8 mouse cellular contexts compared by ENCODE assay signal in the genomic region with DNA sequence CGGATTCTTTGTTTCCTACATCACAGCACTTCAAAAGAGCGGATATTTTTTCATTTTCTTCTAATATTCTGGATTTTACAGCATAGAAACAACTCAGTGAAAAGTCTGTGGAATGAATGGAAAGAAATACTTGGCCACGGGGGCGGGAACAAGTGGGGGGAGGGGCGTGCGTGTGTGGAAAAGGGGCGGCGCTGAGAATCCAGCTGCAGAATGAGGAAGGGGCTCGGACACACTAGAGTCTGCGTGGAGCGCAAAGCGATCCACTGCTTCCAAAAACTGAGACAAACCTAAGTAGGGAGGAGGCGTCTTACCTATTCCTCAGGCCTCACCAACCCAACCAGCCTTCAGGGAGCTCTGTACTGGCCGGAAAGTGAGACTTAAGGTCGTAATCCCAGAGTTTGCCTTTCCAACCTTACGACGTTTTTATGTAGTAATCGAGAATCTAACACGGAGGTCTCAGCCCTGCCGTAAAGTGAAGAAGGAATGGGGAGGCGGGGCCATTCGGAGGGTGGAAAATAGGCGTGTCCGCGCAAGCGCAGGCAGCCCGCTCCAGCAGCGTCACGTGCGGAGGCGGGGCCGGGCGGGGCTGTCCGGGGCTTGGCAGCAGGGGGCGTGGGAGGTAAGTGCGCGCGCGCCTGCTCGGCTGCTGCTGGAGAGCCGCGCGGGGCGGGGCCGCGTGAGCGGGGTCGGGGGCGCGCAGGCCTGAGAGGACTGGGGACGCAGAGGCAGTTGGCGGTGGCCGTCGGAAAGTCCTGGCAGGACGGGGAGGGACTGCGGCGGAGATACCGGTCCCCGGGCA. TPM values are rescaled to one million over a fixed set of nuclear protein-coding genes. Genes with fewer than 3 reads are reported as not detected.
A peak's percentile ranks its signal among the peaks of the same experiment; 100 is the strongest.
DNase-seq lines count a peak whose midpoint lies in the region; ATAC-seq lines count a peak whose summit lies in the region.

A gene (minus strand): TSS at position 444 of the 799 bp plus-strand sequence.
A gene (plus strand): TSS at position 630 of the 799 bp plus-strand sequence.

- H3K4me3 ChIP-seq in brown adipose tissue, adult 24 weeks (ENCODE audit: insufficient read depth, low read depth, low read length), result peak within 1 kb of the TSS; percentile 99
- peak within 1 kb of the TSS; percentile 75 for H3K4me3 ChIP-seq in heart, embryonic 13.5 days
- H3K4me3 ChIP-seq in liver, embryonic 12.5 days, result peak within 1 kb of the TSS; percentile 86
- peak within 1 kb of the TSS; percentile 93 for H3K4me3 ChIP-seq in stomach, embryonic 15.5 days (replicated peaks)

- peak within 1 kb of the TSS; percentile 91 for H3K9ac ChIP-seq in heart, embryonic 13.5 days
- H3K9ac ChIP-seq in liver, embryonic 12.5 days, result peak within 1 kb of the TSS; percentile 81
- H3K9ac ChIP-seq in stomach, embryonic 15.5 days, result peak within 1 kb of the TSS; percentile 59

- no peaks in the 10 kb centered on the region for H3K27me3 ChIP-seq in heart, embryonic 13.5 days (replicated peaks)
- no peaks in the 10 kb centered on the region for H3K27me3 ChIP-seq in liver, embryonic 12.5 days (replicated peaks)
- H3K27me3 ChIP-seq in stomach, embryonic 15.5 days (replicated peaks), result no peaks in the 10 kb centered on the region

- H3K4me2 ChIP-seq in heart, embryonic 13.5 days, result peak within 1 kb of the TSS; percentile 82
- H3K4me2 ChIP-seq in liver, embryonic 12.5 days, result peak within 1 kb of the TSS; percentile 90
- H3K4me2 ChIP-seq in stomach, embryonic 15.5 days, result peak within 1 kb of the TSS; percentile 82

- DNase-seq in CD4-positive, CD25-positive, alpha-beta regulatory T cell, adult 2 months (ENCODE audit: low read depth, low spot score), result peak; percentile 99
- peak; percentile 93 for DNase-seq in fat pad, adult 2 months (ENCODE audit: extremely low read depth, low read depth, low spot score)
- peak; percentile 100 for DNase-seq in kidney, postnatal 10 days
- DNase-seq in natural killer cell, adult 2 months (ENCODE audit: low spot score in 2 of 2), result peak; percentile 100

- no peaks in the 10 kb centered on the region for H3K36me3 ChIP-seq in heart, embryonic 13.5 days
- H3K36me3 ChIP-seq in liver, embryonic 12.5 days, result no peaks in the 10 kb centered on the region
- no peaks in the 10 kb centered on the region for H3K36me3 ChIP-seq in stomach, embryonic 15.5 days

- ATAC-seq in heart, embryonic 13.5 days (ENCODE audit: extremely low read depth, insufficient number of reproducible peaks, low FRiP score, low TSS enrichment), result peak; percentile 96
- peak; percentile 89 for ATAC-seq in liver, embryonic 12.5 days
- ATAC-seq in stomach, embryonic 15.5 days (ENCODE audit: insufficient read depth, low FRiP score, low read depth), result peak; percentile 94

- 1% methylated on average over 57 of the region's 59 CpGs for WGBS in heart, embryonic 13.5 days
- WGBS in liver, embryonic 12.5 days (ENCODE audit: insufficient replicate concordance), result 1% methylated on average over 49 of the region's 59 CpGs
- under 1% methylated on average over 55 of the region's 59 CpGs for WGBS in stomach, embryonic 15.5 days

- peak within 1 kb of the TSS; percentile 96 for H3K27ac ChIP-seq in brown adipose tissue, adult 24 weeks (replicated peaks; ENCODE audit: low read depth, low read length)
- H3K27ac ChIP-seq in heart, embryonic 13.5 days (replicated peaks), result peak within 1 kb of the TSS; percentile 94
- peak within 1 kb of the TSS; percentile 91 for H3K27ac ChIP-seq in liver, embryonic 12.5 days
- H3K27ac ChIP-seq in stomach, embryonic 15.5 days, result peak within 1 kb of the TSS; percentile 96

- H3K9me3 ChIP-seq in heart, embryonic 13.5 days, result no peaks in the 10 kb centered on the region
- no peaks in the 10 kb centered on the region for H3K9me3 ChIP-seq in liver, embryonic 12.5 days (replicated peaks)
- H3K9me3 ChIP-seq in stomach, embryonic 15.5 days, result no peaks in the 10 kb centered on the region

- peaks cover 2% of the 10 kb centered on the region; the same call in 1 of the 2 replicates for H3K4me1 ChIP-seq in brown adipose tissue, adult 24 weeks (ENCODE audit: control insufficient read depth, insufficient read depth, insufficient read length, low read length)
- H3K4me1 ChIP-seq in heart, embryonic 13.5 days, result peaks cover 24% of the 10 kb centered on the region
- H3K4me1 ChIP-seq in liver, embryonic 12.5 days, result peaks cover 24% of the 10 kb centered on the region
- 0 out of 2 replicates have a peak, but pooled peaks cover 9% of the 10 kb centered on the region for H3K4me1 ChIP-seq in stomach, embryonic 15.5 days

RNA-seq across cellular contexts. Expression of the first gene that starts in this region (rescaled TPM):
- 5.3 and 7.9 TPM in 2 replicates for polyA plus RNA-seq in brown adipose tissue, adult 24 weeks (2012; ENCODE audit: insufficient read depth, insufficient read length, missing spikeins)
- 8.9 and 11.1 TPM in 2 replicates for polyA plus RNA-seq in heart, embryonic 13.5 days (2015; fragmentation: Nextera tagmentation; extraction: Ambion mirVana)
- polyA plus RNA-seq in liver, embryonic 12.5 days (2016; fragmentation: Nextera tagmentation; extraction: Ambion mirVana), result 5.0 and 5.7 TPM in 2 replicates
- polyA plus RNA-seq in stomach, embryonic 15.5 days (2015; fragmentation: Nextera tagmentation; extraction: Ambion mirVana), result 10.0 and 10.5 TPM in 2 replicates

RNA-seq across cellular contexts. Expression of the second gene that starts in this region (rescaled TPM):
- polyA plus RNA-seq in brown adipose tissue, adult 24 weeks (2012; ENCODE audit: insufficient read depth, insufficient read length, missing spikeins), result 3.5 and 9.9 TPM in 2 replicates
- polyA plus RNA-seq in heart, embryonic 13.5 days (2015; fragmentation: Nextera tagmentation; extraction: Ambion mirVana), result 7.1 and 7.3 TPM in 2 replicates
- 4.9 and 5.0 TPM in 2 replicates for polyA plus RNA-seq in liver, embryonic 12.5 days (2016; fragmentation: Nextera tagmentation; extraction: Ambion mirVana)
- polyA plus RNA-seq in stomach, embryonic 15.5 days (2015; fragmentation: Nextera tagmentation; extraction: Ambion mirVana), result 14.1 and 14.7 TPM in 2 replicates

Comparison
In these comparisons a context has a peak if more than half of its experiments do, and no peak if none do; other contexts are left out.
1. Peak in every context shown above with its lines: DNase-seq, ATAC-seq, H3K4me3 ChIP-seq and H3K27ac ChIP-seq.